Mouse (Mus musculus) testis, postnatal 10 days (tissue): ENCODE measurements around the gene Themis.

ENCODE experiments used
- DNase-seq: peaks from one replicate; pipeline ENCODE4 v3.0.0; 2021; ENCODE audit warnings: low spot score

Themis gene

GRCm38 (mm10) chr10:28668261-28668660 is at the start of gene Themis:
TSS of gene Themis (plus strand) at chr10:28668360.
- no peak for DNase-seq

DNA sequence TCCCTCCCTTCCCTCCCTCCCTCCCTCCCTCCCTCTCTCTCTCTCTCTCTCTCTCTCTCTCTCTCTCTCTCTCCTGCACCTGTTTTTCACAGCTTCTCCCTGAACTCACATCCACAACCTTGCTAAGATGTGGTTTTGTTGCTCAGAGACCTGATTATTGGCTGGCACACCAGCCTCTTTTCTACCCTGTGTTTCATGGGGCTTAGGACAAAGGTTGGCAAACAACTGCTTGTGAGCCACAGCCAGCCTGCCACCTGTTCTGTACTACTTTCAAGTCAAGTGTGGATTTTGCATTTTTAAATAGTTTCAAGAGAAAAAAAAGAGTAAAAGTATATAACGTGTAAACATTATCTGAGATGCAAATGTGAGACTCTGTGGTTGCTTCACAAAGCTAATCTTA is 48.7 kb upstream of the Themis start:
- no peak for DNase-seq

- no peak for DNase-seq
Measured at GRCm38 (mm10) chr10:28636096-28636495, 32.1 kb upstream of the Themis start.

GRCm38 (mm10) chr10:28641887-28642286 is 26.3 kb upstream of the Themis start:
- no peak for DNase-seq

GRCm38 (mm10) chr10:28647855-28648254 is 20.3 kb upstream of the Themis start:
- no peak for DNase-seq

GRCm38 (mm10) chr10:28649109-28649899 is 18.9 kb upstream of the Themis start:
- DNase-seq, result no peak

DNA sequence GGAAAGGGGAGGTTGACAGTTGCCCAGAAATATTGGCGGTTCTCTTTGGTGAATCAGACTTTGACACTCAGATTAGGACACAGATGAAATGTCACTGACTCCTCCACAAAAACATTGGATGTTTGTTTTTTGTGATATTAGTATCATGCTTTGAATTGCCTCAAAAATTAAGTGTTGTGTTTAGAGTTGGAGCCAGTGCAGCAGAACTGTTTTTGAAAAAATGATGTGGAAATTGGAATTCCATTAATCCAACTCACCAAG is 18.3 kb upstream of the Themis start:
- no peak for DNase-seq

GRCm38 (mm10) chr10:28651910-28652309 is 16.2 kb upstream of the Themis start:
- no peak for DNase-seq

GRCm38 (mm10) chr10:28654733-28655132 is 13.4 kb upstream of the Themis start:
- DNase-seq, result no peak

DNA sequence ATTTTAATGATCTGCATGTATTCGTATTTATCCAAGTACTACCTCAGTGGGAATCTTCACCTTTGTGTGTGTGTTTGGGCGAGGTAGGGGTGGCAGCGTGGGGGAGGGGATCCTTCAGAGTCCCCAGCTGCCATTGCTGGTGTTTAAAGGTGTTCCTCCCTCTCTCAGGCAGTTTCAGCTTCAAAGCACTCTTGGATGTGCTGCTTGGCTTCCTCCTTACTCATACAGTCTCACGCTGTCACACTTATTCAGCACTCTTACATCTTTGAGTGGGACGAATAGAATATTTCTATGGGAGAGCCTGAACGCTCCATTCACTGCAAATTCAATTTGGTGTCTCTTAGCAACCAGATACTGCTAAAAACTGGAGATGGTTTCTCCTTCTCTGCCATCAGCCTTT is 3.0 kb upstream of the Themis start:
- DNase-seq, result no peak

DNA sequence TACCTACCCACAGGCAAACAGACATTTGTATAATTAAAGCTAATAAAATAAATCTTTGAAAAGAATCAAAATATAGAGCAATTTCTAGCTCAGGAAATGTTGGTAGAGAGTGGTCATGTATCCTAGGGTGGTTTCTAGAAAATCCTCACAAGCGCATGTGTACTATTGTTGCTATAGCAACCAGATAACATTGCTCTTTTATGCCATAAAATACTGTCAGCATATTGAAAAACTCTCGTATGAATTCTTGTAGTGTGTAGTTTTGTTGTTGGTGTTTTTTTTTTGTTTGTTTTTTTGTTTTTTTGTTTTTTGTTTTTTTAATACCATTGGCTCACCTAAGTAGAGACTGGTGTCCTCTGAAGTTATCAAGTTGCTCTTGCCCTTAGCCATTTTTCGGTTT is 5.8 kb downstream of the Themis start:
- DNase-seq, result no peak

GRCm38 (mm10) chr10:28675337-28675736 is 7.2 kb downstream of the Themis start:
- DNase-seq, result no peak

- no peak for DNase-seq
Measured at GRCm38 (mm10) chr10:28694981-28695380, 26.8 kb downstream of the Themis start.

DNA sequence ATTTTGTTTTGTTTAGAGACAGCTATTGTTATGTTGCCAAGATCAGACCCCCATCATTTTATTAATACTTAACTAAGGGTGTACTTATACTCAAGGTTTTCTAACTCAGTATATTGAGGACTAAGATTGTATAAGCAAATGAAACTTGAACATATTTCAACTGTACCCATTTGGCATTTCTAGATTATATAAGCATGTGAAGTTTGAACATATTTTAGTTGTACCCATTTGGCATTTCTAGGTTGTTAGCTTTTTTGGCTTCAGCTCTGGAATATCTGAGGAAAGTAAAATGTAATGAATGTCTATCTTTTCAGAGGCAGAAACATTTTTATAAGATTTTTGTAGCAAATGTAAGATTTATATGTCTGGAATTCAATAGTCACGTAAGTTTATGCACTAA is 27.9 kb downstream of the Themis start:
- DNase-seq, result no peak

DNA sequence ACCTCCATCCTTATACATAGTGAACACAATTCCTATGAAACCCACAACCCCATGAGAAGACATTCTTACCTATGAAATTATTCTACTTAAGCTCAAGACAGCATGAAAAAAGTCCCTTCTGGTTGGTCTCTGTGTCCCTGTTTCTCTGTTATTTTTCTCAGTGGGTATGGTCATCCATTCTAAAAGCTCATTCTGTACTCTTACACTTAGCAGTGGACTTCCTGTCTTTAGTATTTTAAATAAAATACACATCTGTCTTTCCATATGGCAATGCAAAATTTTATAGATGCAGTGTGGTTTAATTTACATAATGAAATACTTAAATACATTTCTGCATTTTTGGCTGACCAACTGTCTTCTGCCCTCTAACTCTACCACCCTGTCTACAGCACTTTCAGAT is 30.0 kb downstream of the Themis start:
- DNase-seq, result no peak

GRCm38 (mm10) chr10:28721828-28722227 is 53.7 kb downstream of the Themis start:
- DNase-seq, result no peak

GRCm38 (mm10) chr10:28723266-28723665 is 55.1 kb downstream of the Themis start:
- DNase-seq, result no peak

DNA sequence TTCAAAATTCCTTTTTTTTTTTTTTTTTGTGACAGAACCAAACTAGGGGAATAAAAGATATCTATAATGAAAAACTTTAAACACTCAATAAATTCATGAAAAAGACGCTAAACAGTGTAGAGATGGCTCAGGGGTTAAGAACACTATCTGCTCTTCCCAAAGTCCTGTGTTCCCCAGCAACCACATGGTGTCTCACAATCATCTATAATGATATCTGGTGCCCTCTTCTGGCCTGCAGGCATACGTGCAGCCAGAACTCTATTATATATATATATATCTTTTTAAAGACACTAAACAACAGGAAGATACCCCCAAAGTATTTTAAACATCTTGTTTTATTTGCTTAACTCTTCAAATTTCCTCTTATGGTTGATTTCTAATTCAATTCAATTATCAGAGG is 62.0 kb downstream of the Themis start:
- DNase-seq, result no peak

DNA sequence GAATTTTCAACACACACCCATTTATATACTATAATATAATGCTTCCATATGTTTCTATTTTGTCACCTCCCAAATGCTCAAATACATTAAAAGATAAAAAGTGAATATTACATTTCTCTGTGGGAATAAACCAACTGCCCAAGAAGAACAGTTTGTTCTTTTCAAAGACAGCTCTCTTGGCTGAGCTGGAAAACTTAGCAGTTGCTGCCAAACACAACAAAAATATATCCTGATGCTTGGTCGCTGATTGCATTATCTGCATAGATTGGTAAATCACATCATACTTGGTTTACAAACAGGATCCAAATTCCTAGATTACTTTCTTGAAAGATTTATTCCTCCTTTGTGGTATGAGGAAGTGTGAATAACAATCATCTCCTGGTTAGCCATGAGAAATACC is 69.8 kb downstream of the Themis start:
- no peak for DNase-seq

GRCm38 (mm10) chr10:28746426-28746825 is 78.3 kb downstream of the Themis start:
- no peak for DNase-seq

GRCm38 (mm10) chr10:28753321-28753720 is 85.2 kb downstream of the Themis start:
- DNase-seq, result no peak

DNA sequence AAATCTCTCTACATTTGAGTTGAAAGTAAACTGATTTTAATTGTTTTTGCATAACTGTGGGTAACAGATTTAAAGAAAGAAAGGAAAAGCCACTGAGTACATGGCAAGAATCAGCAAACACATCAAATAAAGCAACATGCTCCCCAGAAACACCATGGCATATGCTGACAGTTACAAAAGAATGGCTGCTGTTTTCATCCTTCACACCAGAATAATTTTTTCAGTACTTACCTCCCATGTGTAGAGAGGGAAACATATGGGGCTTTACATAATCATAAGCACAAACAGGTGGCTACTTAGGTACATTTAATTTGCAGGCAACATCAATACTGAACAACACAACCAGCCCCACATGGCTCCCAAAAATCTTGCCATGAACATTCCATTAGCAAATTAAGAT is 86.8 kb downstream of the Themis start:
- no peak for DNase-seq

GRCm38 (mm10) chr10:28776777-28777402 is 108.7 kb downstream of the Themis start:
- no peak for DNase-seq

DNA sequence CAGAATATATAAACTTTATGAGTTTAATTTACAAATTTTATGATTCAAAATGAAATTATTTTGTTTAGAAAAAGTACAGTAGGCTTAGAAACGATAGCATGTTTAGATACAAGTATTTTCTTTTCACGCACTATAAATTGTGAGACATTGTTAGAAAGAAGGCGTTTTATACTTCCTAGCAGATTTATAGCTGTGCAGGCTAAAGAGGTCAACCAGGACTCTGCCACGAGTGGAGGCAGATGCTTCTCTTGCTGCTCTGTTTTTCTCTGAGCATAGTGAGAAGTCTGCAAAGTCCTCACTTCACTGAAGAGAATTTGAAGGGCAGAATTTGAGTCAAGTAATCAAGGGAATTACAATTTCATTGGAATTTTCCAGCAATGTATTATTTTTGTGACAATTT is 131.3 kb downstream of the Themis start:
- no peak for DNase-seq
